Mouse (Mus musculus) heart, adult 2 months (tissue): ENCODE results near the gene Ascl5.

ENCODE experiments used
- CTCF ChIP-seq: fragments of 200-600 bp; IDR thresholded peaks from 2 replicates; pipeline ENCODE4 v1.8.1; 2022; ENCODE audit warnings: antibody characterized with exemption, mild to moderate bottlenecking, moderate library complexity
- POLR2A ChIP-seq: fragments of 200-500 bp; IDR thresholded peaks from 2 replicates; pipeline ENCODE4 v1.6.1; 2011; ENCODE audit warnings: mild to moderate bottlenecking, low read depth, low read length, control low read depth; ENCODE audit not compliant: insufficient read depth

- no peak for TF ChIP-seq CTCF
- no peak for TF ChIP-seq POLR2A
Observed at GRCm38 (mm10) chr1:136085988-136086685, 35.5 kb downstream of the Ascl5 start.
